Comparison of ENCODE assay signal across 19 mouse cellular contexts in the genomic region with DNA sequence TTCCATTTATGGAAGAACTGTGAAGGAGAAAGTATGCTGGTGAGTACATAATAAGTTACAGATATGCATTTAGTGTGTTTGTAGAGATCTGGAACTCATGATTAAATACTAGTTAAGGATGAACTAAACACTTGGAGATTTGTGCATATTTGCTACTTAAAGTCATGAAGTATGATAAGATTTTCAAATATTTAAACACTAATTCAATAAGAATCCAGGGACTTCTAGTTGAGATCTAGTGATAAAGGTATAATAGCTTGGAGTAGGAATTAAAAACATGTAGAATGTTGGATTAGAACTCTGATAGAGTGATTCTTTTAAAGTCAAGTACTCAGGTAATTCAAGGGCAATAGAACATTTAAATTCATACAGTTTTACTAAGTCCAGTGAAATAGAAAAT.
A peak's percentile ranks its signal among the peaks of the same experiment; 100 is the strongest.
DNase-seq lines count a peak whose midpoint lies in the region; ATAC-seq and TF ChIP-seq lines count a peak whose summit lies in the region.
"Had no signal": no experiment of that assay in that cellular context is flagged by ENCODE, and none has a peak within 500 bp of the region (broad histone marks: within the 10 kb centered on the region; RNA-seq: fewer than 3 reads in every experiment).

No protein-coding gene starts in this region.

- DNase-seq in lung, adult 18-20 months, result no peak
- peak; percentile 4 for DNase-seq in lung, postnatal 0 days (ENCODE audit: low spot score)
- DNase-seq in lung, postnatal 14 days, result no peak
- DNase-seq: adrenal gland, adult 2 months; adrenal gland, adult 8-10 months; adrenal gland, postnatal 10 days; adrenal gland, postnatal 14 days; adrenal gland, postnatal 25 days; adrenal gland, postnatal 36 days; B cell, adult 2 months; cerebellum, adult 11 months; cerebellum, adult 11-12 months; cerebellum, adult 18-20 months had no signal

- no peaks in the 10 kb centered on the region for H3K36me3 ChIP-seq in lung, embryonic 16.5 days (ENCODE audit: control insufficient read depth, insufficient read depth, low read length)
- no peaks in the 10 kb centered on the region for H3K36me3 ChIP-seq in lung, postnatal 0 days (ENCODE audit: insufficient read depth, low read length)
- H3K36me3 ChIP-seq: G1E had no signal

- TF ChIP-seq EP300 in lung, postnatal 0 days (IDR thresholded peaks at IDR 0.05), result peak; percentile 92

- H3K27ac ChIP-seq in lung, embryonic 16.5 days (ENCODE audit: low read length), result no peak overlapping the region
- no peak overlapping the region for H3K27ac ChIP-seq in lung, postnatal 0 days (ENCODE audit: low read length)

- H3K4me3 ChIP-seq in lung, embryonic 16.5 days (ENCODE audit: low read length), result no peak overlapping the region
- H3K4me3 ChIP-seq in lung, postnatal 0 days (ENCODE audit: low read depth, low read length), result no peak overlapping the region

- H3K27me3 ChIP-seq in lung, embryonic 16.5 days (ENCODE audit: control insufficient read depth, insufficient read depth, low read depth, low read length), result no peaks in the 10 kb centered on the region
- H3K27me3 ChIP-seq in lung, postnatal 0 days (replicated peaks; ENCODE audit: insufficient read depth, low read length), result no peaks in the 10 kb centered on the region
- H3K27me3 ChIP-seq: CH12.LX, Patski had no signal

- no peak for TF ChIP-seq CTCF in lung, postnatal 0 days (IDR thresholded peaks at IDR 0.05)

- H3K4me2 ChIP-seq in lung, embryonic 16.5 days (ENCODE audit: low read depth, low read length), result no peak overlapping the region
- H3K4me2 ChIP-seq in lung, postnatal 0 days (replicated peaks; ENCODE audit: low read depth, low read length), result no peak overlapping the region

- H3K9ac ChIP-seq in lung, embryonic 16.5 days (ENCODE audit: low read length), result no peak overlapping the region
- H3K9ac ChIP-seq in lung, postnatal 0 days (replicated peaks; ENCODE audit: low read depth), result no peak overlapping the region

- ATAC-seq in lung, embryonic 16.5 days (ENCODE audit: low read depth), result peak; percentile 75
- peak; percentile 35; the same call in 1 of the 2 replicates for ATAC-seq in lung, postnatal 0 days
- ATAC-seq: activated CD4-positive, CD25-positive, alpha-beta regulatory T cell, adult 4 months; CD4-positive, CD25-positive, alpha-beta regulatory T cell, adult 4 months; Patski had no signal

- H3K9me3 ChIP-seq in lung, embryonic 16.5 days (ENCODE audit: control insufficient read depth, low read length), result no peaks in the 10 kb centered on the region
- no peaks in the 10 kb centered on the region for H3K9me3 ChIP-seq in lung, postnatal 0 days (ENCODE audit: low read length)
- H3K9me3 ChIP-seq: G1E had no signal

- H3K4me1 ChIP-seq in lung, embryonic 16.5 days (replicated peaks; ENCODE audit: control insufficient read depth, insufficient read depth, low read length), result no peaks in the 10 kb centered on the region
- H3K4me1 ChIP-seq in lung, postnatal 0 days (ENCODE audit: insufficient read depth, low read depth, low read length), result no peaks in the 10 kb centered on the region
